Mouse (Mus musculus): ENCODE results near the gene 1110032F04Rik.

1110032F04Rik gene

DNA sequence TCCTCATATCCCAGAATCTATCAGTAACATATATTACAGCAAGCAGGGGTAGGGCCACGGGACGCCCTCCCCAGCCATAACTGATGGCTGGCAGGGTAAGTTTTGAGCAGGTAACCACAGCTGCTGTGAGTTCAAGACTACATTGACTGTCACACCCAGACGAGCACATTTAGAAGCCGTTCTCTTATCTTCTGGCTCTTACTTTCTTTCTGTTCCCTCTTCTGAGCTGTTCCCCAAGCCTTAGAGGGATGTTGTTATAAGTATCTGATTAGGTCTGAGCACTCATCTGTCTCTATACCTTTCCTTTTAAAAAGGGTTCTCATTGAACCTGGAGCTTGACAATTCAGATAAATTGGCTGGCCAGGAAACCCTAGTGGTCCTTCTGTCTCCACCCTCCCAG is 38.1 kb downstream of the 1110032F04Rik start:
- DNase-seq (ENCODE audit: low spot score in 2 of 2), result no peak
